Mouse (Mus musculus) heart, embryonic 12.5 days (tissue): ENCODE results near the gene Tmem221. TPM values are rescaled to one million over a fixed set of nuclear protein-coding genes. Genes with fewer than 3 reads are reported as not detected.
A peak's percentile ranks its signal among the peaks of the same experiment; 100 is the strongest.

ENCODE experiments used
- ATAC-seq: fragments of 200-750 bp; cut with Nextera tagmentation; 2 replicates; pipeline ENCODE4 v1.8.0; 2017; ENCODE audit warnings: moderate TSS enrichment, moderate library complexity; ENCODE audit not compliant: insufficient number of reproducible peaks, low FRiP score
- H3K27ac ChIP-seq: fragments of 300-500 bp; sonication (generic); 2 replicates; pipeline ENCODE4 v1.5.1; 2016; ENCODE audit warnings: mild to moderate bottlenecking, moderate library complexity; ENCODE audit not compliant: poor library complexity, severe bottlenecking
- H3K27me3 ChIP-seq: fragments of 300-500 bp; sonication (generic); replicated peaks from 2 replicates; pipeline ENCODE4 v1.6.1; 2016; ENCODE audit warnings: mild to moderate bottlenecking, moderate library complexity
- H3K36me3 ChIP-seq: fragments of 300-500 bp; sonication (generic); 2 replicates; pipeline ENCODE4 v1.6.1; 2016; ENCODE audit warnings: mild to moderate bottlenecking, moderate library complexity
- H3K4me1 ChIP-seq: fragments of 300-500 bp; sonication (generic); replicated peaks from 2 replicates; pipeline ENCODE4 v1.6.1; 2016; ENCODE audit warnings: mild to moderate bottlenecking
- H3K4me2 ChIP-seq: fragments of 300-500 bp; sonication (generic); 2 replicates; pipeline ENCODE4 v1.6.1; 2016; ENCODE audit warnings: mild to moderate bottlenecking, moderate library complexity
- H3K4me3 ChIP-seq: fragments of 300-500 bp; sonication (generic); 2 replicates; pipeline ENCODE4 v1.5.1; 2016; ENCODE audit warnings: mild to moderate bottlenecking
- H3K9ac ChIP-seq: fragments of 300-500 bp; sonication (generic); 2 replicates; pipeline ENCODE4 v1.6.1; 2016; ENCODE audit warnings: mild to moderate bottlenecking, moderate library complexity
- H3K9me3 ChIP-seq: fragments of 300-500 bp; sonication (generic); replicated peaks from 2 replicates; pipeline ENCODE4 v1.6.1; 2016; ENCODE audit warnings: mild to moderate bottlenecking, moderate library complexity
- WGBS: fragments of 180-500 bp; shearing (Covaris S2); methylation state at CpG from one replicate; pipeline ENCODE4 v1.1.7; 2016; 5-methylcytosine and 5-hydroxymethylcytosine counted together
- polyA plus RNA-seq: library from polyadenylated mRNA; unstranded; fragments of >200 nt; fragmentation: Nextera tagmentation; extraction: Ambion mirVana; gene quantifications from 2 replicates; pipeline ENCODE4 v1.2.1, GENCODE M21; 2016

The Tmem221 gene
- polyA plus RNA-seq, 1 experiment from 2014 or later, result 0.28 TPM

DNA sequence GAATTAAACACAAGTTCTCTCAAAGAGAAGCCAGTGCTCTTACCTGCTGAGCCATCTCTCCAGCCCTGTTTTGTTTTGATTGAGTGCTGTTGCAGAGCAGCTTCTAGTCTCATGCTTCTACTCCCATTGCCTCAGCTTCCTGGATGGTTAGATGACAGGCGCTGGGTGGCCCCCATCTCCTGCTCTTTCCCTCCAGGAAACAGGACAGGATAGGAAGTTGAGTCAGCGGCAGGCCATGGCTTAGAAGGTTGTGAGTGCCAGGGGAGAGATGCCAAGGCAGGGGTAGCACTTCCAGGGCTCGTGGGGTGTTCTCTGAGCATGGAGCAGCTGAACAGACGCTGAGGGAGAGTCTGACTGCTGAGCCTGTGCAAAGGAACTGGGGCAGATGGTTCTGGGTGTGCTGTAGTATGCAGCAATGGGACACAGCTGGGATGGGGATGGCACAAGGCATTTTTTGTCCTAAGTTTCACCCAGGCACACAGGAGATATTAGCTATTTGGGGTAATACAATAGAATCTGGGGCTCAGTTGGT, 19.3 kb upstream of the Tmem221 start:
- H3K27ac ChIP-seq, result no peak overlapping the region
- no peak overlapping the region for H3K4me2 ChIP-seq
- H3K9me3 ChIP-seq, result no peaks in the 10 kb centered on the region
- no peak overlapping the region for H3K9ac ChIP-seq
- 49% methylated on average over 4 of the region's 4 CpGs for whole genome bisulfite sequencing
- H3K27me3 ChIP-seq, result peaks cover 18% of the 10 kb centered on the region
- H3K4me3 ChIP-seq, result no peak overlapping the region
- no peak for ATAC-seq
- H3K4me1 ChIP-seq, result no peaks in the 10 kb centered on the region
- H3K36me3 ChIP-seq, result 0 out of 2 replicates have a peak, but pooled peaks cover 4% of the 10 kb centered on the region

DNA sequence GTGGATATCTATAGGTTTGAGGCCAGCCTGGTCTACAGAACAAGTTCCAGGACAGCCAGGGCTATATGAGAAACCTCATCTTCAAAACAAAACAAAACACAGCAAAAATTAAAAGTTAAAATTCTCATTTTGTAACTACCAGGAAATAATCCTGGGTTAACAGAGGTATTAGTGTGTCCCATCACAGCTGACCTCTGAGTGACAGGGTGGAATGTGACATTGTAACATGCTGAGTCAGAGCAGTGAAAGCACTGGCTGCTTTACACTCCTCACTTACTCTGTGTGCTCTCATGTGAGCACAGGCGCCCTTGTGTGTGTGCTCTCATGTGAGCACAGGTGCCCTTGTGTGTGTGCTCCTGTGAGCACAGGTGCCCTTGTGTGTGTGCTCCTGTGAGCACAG, 16.3 kb upstream of the Tmem221 start:
- no peak overlapping the region for H3K9ac ChIP-seq
- H3K27me3 ChIP-seq, result peaks cover 11% of the 10 kb centered on the region; the same call in 1 of the 2 replicates
- peaks cover 9% of the 10 kb centered on the region for H3K4me1 ChIP-seq
- H3K4me3 ChIP-seq, result no peak overlapping the region
- H3K36me3 ChIP-seq, result no peaks in the 10 kb centered on the region
- 54% methylated on average over 1 of the region's 1 CpGs for WGBS
- no peaks in the 10 kb centered on the region for H3K9me3 ChIP-seq
- no peak overlapping the region for H3K4me2 ChIP-seq
- ATAC-seq, result no peak
- no peak overlapping the region for H3K27ac ChIP-seq

DNA sequence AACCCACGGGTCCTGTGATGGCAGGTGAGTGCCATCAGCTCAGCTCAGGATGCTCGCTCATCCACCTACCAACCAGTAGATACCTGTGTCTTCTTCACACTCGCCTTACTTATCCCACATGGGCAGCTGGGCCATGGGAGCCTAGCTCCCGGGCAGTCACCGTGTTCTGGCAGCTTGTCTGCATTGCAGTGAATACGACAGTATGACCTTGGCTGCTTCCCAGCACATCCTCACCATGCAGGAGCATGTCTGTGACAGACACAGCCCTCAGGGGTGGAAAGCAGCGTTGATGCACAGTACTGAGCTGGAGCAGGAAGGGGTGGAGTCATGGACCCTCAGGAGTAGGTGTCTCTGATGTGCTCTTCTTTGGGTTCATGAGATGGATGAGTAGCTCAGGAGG, 15.8 kb upstream of the Tmem221 start:
- Histone ChIP-seq H3K9me3 (no peaks in the 10 kb centered on the region), H3K27me3 (peaks cover 9% of the 10 kb centered on the region; the same call in 1 of the 2 replicates), H3K27ac (no peak overlapping the region), H3K36me3 (no peaks in the 10 kb centered on the region), H3K4me3 (no peak overlapping the region), H3K9ac (no peak overlapping the region), H3K4me2 (no peak overlapping the region), H3K4me1 (peaks cover 15% of the 10 kb centered on the region)
- WGBS, result 69% methylated on average over 7 of the region's 7 CpGs
- ATAC-seq, result no peak

DNA sequence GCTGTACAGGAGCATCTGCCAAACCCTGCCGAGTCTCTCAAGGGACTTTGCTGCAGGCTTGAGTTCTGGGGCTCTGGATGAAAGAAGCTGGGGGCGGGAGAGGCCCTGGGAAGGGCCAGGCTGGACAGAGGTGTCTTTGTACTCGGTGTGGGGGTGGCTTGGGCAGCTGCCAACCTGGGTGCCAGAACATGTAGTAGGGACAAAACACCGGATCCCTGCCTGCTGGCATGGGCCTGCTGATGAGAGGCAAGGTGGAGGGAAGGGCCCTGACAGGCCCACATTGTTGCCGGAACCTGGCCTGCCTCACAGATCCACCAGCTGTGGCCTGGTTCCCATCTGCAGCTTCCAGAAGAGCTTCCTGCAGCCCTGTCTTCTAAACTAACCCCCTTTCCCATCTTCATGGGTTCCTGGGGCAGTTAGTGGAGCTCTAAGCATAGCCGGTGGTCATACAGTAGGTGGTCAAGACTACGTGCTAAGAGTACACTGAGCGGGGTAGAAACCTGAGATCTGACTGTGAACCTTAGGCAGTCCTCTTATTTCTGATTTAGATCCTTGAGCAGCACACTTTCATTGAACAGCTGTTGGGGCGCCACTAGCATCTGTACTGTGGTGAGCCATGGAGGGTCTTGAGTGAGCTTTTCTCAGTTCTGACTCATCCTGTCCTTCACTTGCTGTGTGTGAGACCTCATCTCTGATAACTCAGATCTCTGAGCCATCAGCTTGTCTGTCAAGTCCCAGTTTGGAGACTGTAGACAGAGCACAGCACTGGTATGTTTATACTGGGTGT, 14.4 kb upstream of the Tmem221 start:
- Histone ChIP-seq H3K27ac (no peak overlapping the region), H3K27me3 (peaks cover 13% of the 10 kb centered on the region), H3K4me1 (peaks cover 26% of the 10 kb centered on the region), H3K4me3 (no peak overlapping the region), H3K4me2 (no peak overlapping the region), H3K9ac (no peak overlapping the region), H3K9me3 (no peaks in the 10 kb centered on the region), H3K36me3 (no peaks in the 10 kb centered on the region)
- no peak for ATAC-seq
- 67% methylated on average over 9 of the region's 9 CpGs for WGBS

DNA sequence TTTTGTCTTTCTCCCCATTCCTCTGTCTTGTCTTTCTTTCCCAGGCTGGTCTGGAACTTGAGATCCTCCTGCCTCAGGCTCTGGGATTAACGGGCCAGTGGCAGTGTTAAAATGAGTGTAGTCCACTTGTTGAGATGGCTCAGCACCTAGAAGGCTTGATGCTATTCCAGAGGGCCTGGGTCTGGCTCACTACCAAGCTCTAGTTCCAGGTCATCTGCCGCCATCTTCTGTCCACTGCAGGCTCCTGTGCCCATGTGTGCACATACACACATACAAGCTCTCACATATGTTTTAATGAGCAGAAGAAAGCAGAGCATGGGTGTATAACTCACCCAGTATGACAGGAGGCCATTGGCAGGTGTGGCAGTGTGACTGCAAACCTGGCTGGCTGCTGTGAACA, 13.4 kb upstream of the Tmem221 start:
- H3K9me3 ChIP-seq, result no peaks in the 10 kb centered on the region
- H3K27me3 ChIP-seq, result peaks cover 23% of the 10 kb centered on the region
- no peak for ATAC-seq
- H3K9ac ChIP-seq, result no peak overlapping the region
- H3K4me2 ChIP-seq, result no peak overlapping the region
- 85% methylated on average over 2 of the region's 2 CpGs for WGBS
- H3K36me3 ChIP-seq, result no peaks in the 10 kb centered on the region
- H3K4me3 ChIP-seq, result no peak overlapping the region
- peaks cover 26% of the 10 kb centered on the region for H3K4me1 ChIP-seq
- H3K27ac ChIP-seq, result no peak overlapping the region

DNA sequence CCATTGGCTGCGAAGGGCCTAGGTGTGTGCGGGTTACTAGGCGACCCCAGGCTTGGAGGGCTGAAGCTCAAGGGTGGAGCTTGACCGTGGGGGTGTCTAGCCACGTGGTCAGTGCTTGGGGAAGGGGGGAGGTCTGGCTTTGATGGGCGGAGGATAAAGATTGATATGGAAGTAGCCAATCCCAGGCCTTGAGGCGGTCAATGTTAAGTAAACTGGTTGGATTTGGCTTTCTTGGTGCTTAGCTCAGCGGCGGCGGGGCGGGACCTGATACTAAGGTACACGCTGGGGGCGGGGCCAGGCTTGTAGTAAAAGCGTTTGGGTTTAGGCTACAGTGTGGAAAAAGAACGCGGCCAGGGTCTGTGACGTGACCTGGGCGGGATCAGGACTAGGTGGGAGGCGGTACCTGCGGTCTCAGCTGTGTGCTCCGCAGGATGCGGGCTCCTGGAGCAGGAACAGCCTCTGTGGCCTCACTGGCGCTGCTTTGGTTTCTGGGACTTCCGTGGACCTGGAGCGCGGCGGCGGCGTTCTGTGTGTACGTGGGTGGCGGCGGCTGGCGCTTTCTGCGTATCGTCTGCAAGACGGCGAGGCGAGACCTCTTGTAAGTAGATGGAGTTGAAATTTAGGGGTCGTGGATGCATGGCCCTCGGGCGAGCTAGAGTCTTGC, 11.8 kb upstream of the Tmem221 start:
- peak overlapping the region; percentile 69 for H3K4me3 ChIP-seq
- peak overlapping the region; percentile 4; the same call in 1 of the 2 replicates for H3K27ac ChIP-seq
- no peaks in the 10 kb centered on the region for H3K9me3 ChIP-seq
- H3K4me2 ChIP-seq, result peak overlapping the region; percentile 94
- peaks cover 35% of the 10 kb centered on the region for H3K27me3 ChIP-seq
- under 1% methylated on average over 41 of the region's 41 CpGs for WGBS
- peaks cover 26% of the 10 kb centered on the region for H3K4me1 ChIP-seq
- no peaks in the 10 kb centered on the region for H3K36me3 ChIP-seq
- ATAC-seq, result peak; percentile 83
- peak overlapping the region; percentile 79 for H3K9ac ChIP-seq

DNA sequence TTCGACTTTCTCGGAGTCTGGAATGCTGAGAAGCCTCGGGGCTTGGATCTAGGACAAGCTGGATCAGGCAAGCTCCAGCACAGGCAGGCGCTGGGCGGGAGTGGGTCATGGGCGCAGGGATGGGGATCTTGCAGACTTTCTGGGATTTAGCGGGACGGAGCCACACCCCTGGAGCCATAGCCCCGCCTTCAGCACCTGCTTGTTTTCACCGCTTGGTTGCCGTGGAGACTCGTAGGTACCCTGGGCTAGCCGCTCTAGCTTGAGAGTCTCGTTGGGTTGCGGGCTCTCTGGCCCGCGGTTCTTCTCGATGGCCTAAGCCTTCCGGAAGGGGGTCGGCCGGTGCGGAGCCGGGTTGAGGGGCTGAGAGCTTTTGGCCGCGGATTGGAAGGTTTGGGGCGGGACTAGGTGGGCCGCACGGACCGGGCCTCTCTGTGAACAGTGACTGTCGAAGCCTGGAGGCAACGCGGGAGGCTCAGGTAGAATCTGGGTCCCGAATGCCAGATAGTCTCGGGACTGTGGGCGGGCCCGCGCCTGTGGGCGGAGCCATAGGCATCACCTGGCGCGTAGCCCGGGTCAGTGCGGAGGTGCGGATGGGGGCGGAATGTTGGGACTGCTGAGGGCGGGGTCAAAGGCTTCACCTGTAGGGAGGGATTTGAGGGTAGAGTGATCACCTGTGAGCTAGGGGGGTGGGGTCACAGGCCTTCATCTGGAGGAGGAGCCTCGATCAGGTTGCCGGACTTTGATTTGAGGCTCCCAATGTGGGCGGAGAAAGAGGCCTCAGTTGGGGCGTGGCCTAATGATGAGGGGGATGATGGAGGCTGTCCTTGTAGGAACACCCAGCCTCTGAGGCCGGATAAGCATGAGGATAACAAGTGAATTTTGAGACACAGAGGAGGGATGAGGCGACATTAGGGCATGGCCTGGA, 11.0 kb upstream of the Tmem221 start:
- Histone ChIP-seq H3K4me1 (peaks cover 26% of the 10 kb centered on the region), H3K9ac (peak overlapping the region; percentile 64), H3K27ac (peak overlapping the region; percentile 4; the same call in 1 of the 2 replicates), H3K4me3 (peak overlapping the region; percentile 69), H3K36me3 (no peaks in the 10 kb centered on the region), H3K9me3 (no peaks in the 10 kb centered on the region), H3K27me3 (peaks cover 35% of the 10 kb centered on the region), H3K4me2 (peak overlapping the region; percentile 94)
- ATAC-seq, result peak; percentile 68
- WGBS, result 1% methylated on average over 51 of the region's 51 CpGs

DNA sequence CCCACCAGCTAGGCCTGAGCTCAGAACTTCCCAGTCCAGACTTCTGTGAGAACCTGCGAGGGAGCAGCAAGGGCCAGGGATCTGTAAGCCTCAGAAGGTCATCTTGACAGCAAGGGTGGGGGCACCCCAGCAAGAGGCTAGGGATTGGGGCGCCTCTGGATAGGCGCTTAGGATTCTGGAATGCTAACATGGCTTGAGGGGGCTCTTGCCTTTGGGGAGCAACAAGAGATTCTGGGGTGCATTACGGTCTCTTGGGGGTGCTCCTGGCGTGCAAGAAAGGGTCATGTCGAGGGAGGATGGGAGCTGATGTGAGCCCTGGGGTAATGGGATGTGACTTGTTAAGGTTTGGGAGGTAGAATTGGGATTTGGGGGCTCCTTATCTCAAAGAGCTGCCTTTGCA, 10.3 kb upstream of the Tmem221 start:
- no peak overlapping the region for H3K27ac ChIP-seq
- WGBS, result 36% methylated on average over 6 of the region's 6 CpGs
- peak overlapping the region; percentile 69 for H3K4me3 ChIP-seq
- H3K4me2 ChIP-seq, result peak overlapping the region; percentile 94
- peak overlapping the region; percentile 64; the same call in 1 of the 2 replicates for H3K9ac ChIP-seq
- peaks cover 26% of the 10 kb centered on the region for H3K4me1 ChIP-seq
- H3K9me3 ChIP-seq, result peaks cover 6% of the 10 kb centered on the region; the same call in 1 of the 2 replicates
- H3K27me3 ChIP-seq, result peaks cover 41% of the 10 kb centered on the region
- no peak for ATAC-seq
- H3K36me3 ChIP-seq, result no peaks in the 10 kb centered on the region

DNA sequence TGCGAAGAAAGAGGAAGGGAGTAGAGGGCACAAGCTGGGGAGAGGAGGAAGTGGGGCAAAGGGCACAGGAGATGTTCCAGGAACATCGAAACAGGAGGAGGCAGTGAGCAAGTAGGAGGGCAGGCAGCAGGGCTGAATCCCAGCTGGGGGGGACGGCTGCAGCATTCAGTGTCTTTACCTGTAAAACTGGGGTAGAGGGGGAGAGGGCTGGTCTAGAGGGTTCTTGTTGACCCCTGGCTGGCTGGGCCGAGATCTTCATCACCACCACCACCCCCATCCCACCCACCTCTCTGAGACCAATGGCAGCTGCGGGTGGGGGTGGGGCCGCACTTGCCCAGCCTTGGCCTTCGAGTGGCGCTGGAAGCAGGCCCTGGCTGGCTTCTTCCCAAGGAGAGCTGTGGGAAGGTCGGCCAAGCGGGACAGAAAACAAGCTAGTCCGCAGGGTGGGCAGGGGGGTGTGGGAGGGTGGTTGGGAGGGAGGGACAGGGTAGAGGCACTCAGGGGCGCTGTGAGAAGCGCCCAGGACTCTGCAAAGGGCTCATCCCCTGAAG, 9.8 kb upstream of the Tmem221 start, which contains the start of gene Slc27a1:
TSS of gene Slc27a1 (plus strand) at position 496 of the 551 bp plus-strand sequence.
- Histone ChIP-seq H3K36me3 (no peaks in the 10 kb centered on the region), H3K4me1 (peaks cover 26% of the 10 kb centered on the region), H3K4me3 (peak within 1 kb of the TSS; percentile 69), H3K27ac (no peak within 1 kb of the TSS), H3K4me2 (peak within 1 kb of the TSS; percentile 94), H3K9ac (peak within 1 kb of the TSS; percentile 64), H3K27me3 (peaks cover 46% of the 10 kb centered on the region), H3K9me3 (peaks cover 7% of the 10 kb centered on the region; the same call in 1 of the 2 replicates)
- no peak for ATAC-seq
- 17% methylated on average over 13 of the region's 13 CpGs for whole genome bisulfite sequencing

DNA sequence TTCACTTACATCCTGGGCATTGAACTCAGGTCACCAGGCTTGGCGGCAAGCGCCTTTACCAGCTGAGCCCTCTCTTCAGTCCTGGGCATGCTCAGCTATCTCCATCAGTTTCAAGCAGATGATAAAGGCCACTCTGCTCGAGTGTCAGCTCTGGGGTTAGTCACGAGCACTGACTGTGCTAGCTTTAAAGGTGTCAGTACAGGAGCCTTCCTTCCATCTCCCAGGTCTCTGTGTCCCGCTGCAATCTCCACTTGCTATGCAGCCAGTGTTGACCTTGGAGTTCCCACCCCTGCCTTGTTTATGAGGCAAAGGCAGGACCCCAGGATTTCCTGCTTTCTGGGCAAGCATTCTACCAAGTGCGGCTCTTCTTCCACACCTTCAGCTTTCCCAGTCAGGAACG, 8.9 kb upstream of the Tmem221 start:
- Histone ChIP-seq H3K4me1 (peaks cover 31% of the 10 kb centered on the region), H3K4me3 (no peak overlapping the region), H3K27me3 (peaks cover 54% of the 10 kb centered on the region), H3K9me3 (peaks cover 7% of the 10 kb centered on the region; the same call in 1 of the 2 replicates), H3K9ac (no peak overlapping the region), H3K27ac (no peak overlapping the region), H3K36me3 (no peaks in the 10 kb centered on the region), H3K4me2 (no peak overlapping the region)
- WGBS, result 58% methylated on average over 7 of the region's 7 CpGs
- no peak for ATAC-seq
